Mouse (Mus musculus) spleen, adult 2 months (tissue): ENCODE measurements at regions not wholly inside any gene's neighbourhood (a gene's known extent, or its start where the extent isn't known, plus 50 kb on each side); places are given as distances from the start of the nearest gene placed in this dataset.

Source experiments
- DNase-seq, 2 experiments: peaks; one replicate each; pipeline versions ENCODE4 v3.0.0 to v3.0.0-alpha.2; 2012 to 2021; ENCODE audit warnings: low spot score in 2 of 2, low read depth in 1 of 2
- H3K27ac ChIP-seq: fragments of 200-500 bp; 2 replicates; pipeline ENCODE4 v1.5.1; 2012; ENCODE audit warnings: low read length, inconsistent platforms; ENCODE audit not compliant: insufficient read depth
- H3K27me3 ChIP-seq: fragments of 200-500 bp; 2 replicates; pipeline ENCODE4 v1.6.1; 2012; ENCODE audit warnings: mild to moderate bottlenecking, moderate library complexity, low read length, inconsistent platforms; ENCODE audit not compliant: control insufficient read depth, insufficient read depth
- H3K36me3 ChIP-seq: fragments of 200-500 bp; 2 replicates; pipeline ENCODE4 v1.6.1; 2012; ENCODE audit warnings: mild to moderate bottlenecking, low read length, inconsistent platforms; ENCODE audit not compliant: control insufficient read depth, insufficient read depth
- H3K4me1 ChIP-seq: fragments of 200-500 bp; 2 replicates; pipeline ENCODE4 v1.6.1; 2011; ENCODE audit warnings: inconsistent platforms; ENCODE audit not compliant: control insufficient read depth, insufficient read depth, insufficient read length
- H3K4me3 ChIP-seq: fragments of 200-500 bp; 2 replicates; pipeline ENCODE4 v1.5.1; 2011; ENCODE audit warnings: mild to moderate bottlenecking, inconsistent platforms; ENCODE audit not compliant: insufficient read depth, insufficient read length; ENCODE audit errors: extremely low read depth
- CTCF ChIP-seq: fragments of 200-500 bp; IDR thresholded peaks from 2 replicates; pipeline ENCODE4 v1.5.1; 2011; ENCODE audit warnings: mild to moderate bottlenecking, inconsistent platforms; ENCODE audit not compliant: insufficient read depth, insufficient read length, insufficient replicate concordance; ENCODE audit errors: extremely low read depth
- POLR2A ChIP-seq: fragments of 200-500 bp; IDR thresholded peaks from 2 replicates; pipeline ENCODE4 v1.6.1; 2011; ENCODE audit warnings: low read depth, low read length, inconsistent platforms
- WGBS: fragments of 180-500 bp; shearing (Covaris S2); methylation state at CpG from one replicate; pipeline ENCODE4 v1.1.7; 2018; 5-methylcytosine and 5-hydroxymethylcytosine counted together

DNA sequence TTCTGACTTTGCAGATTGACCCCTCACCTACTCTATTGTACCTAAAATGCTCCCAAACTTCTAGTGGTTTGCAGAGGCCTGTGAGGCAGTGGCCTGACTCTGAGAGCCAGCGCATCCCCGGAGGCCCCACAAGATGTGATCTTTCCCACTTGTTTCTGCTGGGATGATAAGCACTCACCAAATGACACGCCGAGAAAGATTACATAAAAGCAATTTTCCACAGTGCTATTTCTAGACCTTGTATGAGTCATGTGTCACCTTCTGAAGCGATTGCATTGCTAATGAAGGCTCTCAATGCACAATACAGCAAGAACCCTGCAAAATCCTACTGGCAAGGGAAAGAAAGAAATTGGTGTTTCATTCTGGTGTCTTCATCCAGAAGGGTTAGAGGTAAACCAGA lies 97.8 kb upstream of the Cd180 start:
- Histone ChIP-seq H3K27ac (no peak overlapping the region), H3K36me3 (no peaks in the 10 kb centered on the region), H3K4me1 (no peaks in the 10 kb centered on the region), H3K4me3 (no peak overlapping the region), H3K27me3 (no peaks in the 10 kb centered on the region)
- WGBS = 80% methylated on average over 5 of the region's 5 CpGs
- DNase-seq = no peak
- TF ChIP-seq CTCF (no peak), POLR2A (no peak)

DNA sequence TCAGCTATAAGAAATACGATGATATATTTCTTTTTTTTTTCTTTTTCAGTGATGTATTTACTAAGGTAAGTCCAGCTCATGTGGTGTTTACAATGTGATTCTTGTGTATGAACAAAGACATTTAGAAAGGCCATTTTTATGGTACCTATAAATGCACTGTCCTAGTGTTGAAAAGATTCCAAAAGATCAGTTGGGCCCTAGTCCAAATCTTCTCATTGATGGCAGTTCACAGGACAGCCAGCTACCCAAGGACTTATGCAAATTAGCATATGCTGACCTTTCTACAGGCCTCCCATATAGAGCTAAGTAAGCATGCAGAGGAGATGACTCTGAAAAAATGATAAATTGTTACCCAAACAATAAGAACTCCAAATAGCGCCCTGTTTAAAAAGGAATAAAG lies 97.3 kb upstream of the Cd180 start:
- WGBS = 93% methylated on average over 2 of the region's 2 CpGs
- H3K27me3 ChIP-seq = no peaks in the 10 kb centered on the region
- TF ChIP-seq CTCF = no peak
- H3K4me3 ChIP-seq = no peak overlapping the region
- DNase-seq = no peak
- no peaks in the 10 kb centered on the region for H3K36me3 ChIP-seq
- H3K4me1 ChIP-seq = no peaks in the 10 kb centered on the region
- H3K27ac ChIP-seq = no peak overlapping the region

DNA sequence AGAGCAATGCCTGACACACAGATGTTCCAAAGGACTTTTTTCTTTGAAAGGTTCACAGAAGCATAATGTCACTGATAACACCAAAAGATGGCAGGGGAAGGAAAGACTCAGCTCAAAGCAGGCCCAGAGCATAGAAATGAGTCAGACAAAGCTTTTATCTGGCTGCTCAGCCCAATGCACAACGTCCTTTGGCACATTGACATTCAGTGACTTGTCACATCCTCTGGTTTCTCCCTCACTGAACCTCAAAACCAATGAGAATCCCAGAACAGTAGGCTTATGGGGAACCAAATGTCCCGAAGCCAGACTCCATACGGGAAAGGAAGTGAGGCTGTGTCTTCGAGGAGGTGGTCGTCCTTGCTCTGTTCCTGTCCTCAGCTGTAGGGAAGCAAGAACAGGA lies 95.2 kb upstream of the Cd180 start:
- no peak for DNase-seq
- no peaks in the 10 kb centered on the region for H3K36me3 ChIP-seq
- H3K27ac ChIP-seq = no peak overlapping the region
- TF ChIP-seq CTCF (no peak), POLR2A (no peak)
- no peak overlapping the region for H3K4me3 ChIP-seq
- 82% methylated on average over 5 of the region's 5 CpGs for WGBS
- no peaks in the 10 kb centered on the region for H3K27me3 ChIP-seq
- H3K4me1 ChIP-seq = no peaks in the 10 kb centered on the region

DNA sequence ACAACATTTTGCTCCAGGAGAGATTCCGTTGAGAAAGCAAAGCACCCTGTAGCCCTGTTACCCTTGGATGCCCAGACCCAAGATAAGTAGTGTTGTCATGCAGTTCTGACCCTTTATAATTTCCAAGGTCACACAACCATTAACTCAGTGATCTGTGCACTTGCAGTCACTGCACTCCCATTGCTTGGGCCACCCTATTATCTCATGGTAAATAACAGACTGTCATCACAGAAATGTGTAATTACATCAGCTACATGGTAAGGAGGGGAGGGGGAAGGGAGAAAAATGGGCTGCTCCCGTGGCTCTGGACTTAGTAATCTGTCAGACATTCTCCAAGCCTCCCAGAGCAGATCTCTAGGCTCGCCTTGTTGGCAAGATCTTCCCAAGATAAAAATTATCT lies 93.8 kb upstream of the Cd180 start:
- DNase-seq = no peak
- Histone ChIP-seq H3K36me3 (no peaks in the 10 kb centered on the region), H3K4me1 (no peaks in the 10 kb centered on the region), H3K27ac (no peak overlapping the region), H3K27me3 (no peaks in the 10 kb centered on the region), H3K4me3 (no peak overlapping the region)
- 76% methylated on average over 3 of the region's 3 CpGs for WGBS
- no peak for TF ChIP-seq POLR2A
- no peak for TF ChIP-seq CTCF

DNA sequence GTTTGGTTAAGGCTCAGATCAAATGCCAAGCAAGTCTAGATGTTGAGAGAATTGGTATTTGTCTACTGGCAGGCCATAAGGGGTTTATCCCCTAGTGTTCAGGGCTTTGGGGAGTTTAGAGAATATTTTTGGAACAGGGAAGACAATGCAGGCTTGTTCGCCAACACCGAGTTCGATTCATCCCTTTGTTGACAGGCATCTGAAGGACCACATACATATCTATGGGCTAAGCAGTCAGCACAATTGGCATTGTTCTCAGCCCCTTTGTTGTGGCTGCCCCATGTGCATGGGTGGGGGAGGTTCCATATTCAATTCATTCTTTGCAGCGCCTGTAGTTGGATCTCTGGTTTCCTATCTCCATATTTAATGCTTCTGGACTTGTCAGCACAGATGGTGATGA lies 93.3 kb upstream of the Cd180 start:
- no peak overlapping the region for H3K4me3 ChIP-seq
- H3K27me3 ChIP-seq = no peaks in the 10 kb centered on the region
- H3K36me3 ChIP-seq = no peaks in the 10 kb centered on the region
- H3K4me1 ChIP-seq = no peaks in the 10 kb centered on the region
- no peak for DNase-seq
- TF ChIP-seq POLR2A = no peak
- TF ChIP-seq CTCF = no peak
- WGBS = 83% methylated on average over 4 of the region's 4 CpGs
- H3K27ac ChIP-seq = no peak overlapping the region

DNA sequence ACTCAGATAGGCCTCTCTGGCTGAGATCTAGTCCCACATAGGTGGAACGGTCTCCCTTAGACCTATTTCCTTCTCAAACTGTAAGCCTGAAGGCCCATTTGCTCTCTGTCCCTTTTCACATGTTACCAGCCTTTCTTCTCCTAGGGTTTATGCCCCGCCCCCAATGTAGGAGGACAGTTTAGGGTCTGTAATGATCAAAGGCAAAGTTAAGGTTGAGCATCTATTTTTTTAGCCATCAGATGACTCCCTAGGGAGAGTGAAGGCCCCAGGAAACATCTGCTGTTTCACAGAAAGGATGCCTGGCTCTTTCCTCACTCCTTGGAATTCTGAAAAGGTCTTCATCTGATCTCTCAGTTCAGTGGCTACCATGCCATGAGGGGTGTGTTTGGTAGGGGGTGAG lies 68.9 kb upstream of the Cd180 start:
- TF ChIP-seq POLR2A (no peak), CTCF (no peak)
- H3K27me3 ChIP-seq = no peaks in the 10 kb centered on the region
- DNase-seq = no peak
- no peaks in the 10 kb centered on the region for H3K36me3 ChIP-seq
- no peak overlapping the region for H3K27ac ChIP-seq
- WGBS = 93% methylated on average over 2 of the region's 2 CpGs
- no peak overlapping the region for H3K4me3 ChIP-seq
- H3K4me1 ChIP-seq = no peaks in the 10 kb centered on the region

DNA sequence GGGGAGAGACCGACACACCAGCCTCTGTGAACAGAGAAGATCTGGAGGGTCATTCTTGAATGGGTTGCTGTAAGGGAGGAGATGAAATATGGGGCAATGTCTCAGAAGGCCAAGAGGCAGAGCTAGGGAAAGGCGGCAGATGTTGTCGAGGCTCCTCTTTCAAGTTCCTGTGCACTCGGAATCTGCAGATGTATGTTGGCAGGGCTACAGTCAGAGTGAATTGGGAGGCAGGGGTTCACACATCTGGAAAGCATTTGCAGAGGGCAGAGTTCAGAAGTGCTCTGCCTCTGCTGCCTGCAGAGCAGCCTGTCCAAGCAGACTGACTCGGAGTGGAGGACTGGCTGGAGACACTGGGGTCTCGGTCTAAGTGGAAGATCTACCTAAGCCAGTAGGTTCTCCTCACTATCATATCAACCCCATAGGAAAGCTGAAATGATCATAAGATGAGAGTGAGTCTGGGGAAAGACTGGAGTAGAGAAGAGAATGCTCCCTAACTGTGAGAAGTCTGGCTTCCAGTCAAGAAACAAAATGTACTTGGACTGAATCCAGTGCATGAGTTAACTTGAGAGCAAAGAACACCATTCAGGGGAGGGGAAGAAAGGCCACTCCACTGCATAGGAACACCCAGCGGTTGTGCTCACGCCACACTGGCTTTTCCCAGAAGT lies 68.1 kb upstream of the Cd180 start:
- no peak for DNase-seq
- peak overlapping the region; percentile 10; the same call in 1 of the 2 replicates for H3K27ac ChIP-seq
- no peak overlapping the region for H3K4me3 ChIP-seq
- H3K27me3 ChIP-seq = no peaks in the 10 kb centered on the region
- TF ChIP-seq CTCF = no peak
- no peak for TF ChIP-seq POLR2A
- H3K4me1 ChIP-seq = no peaks in the 10 kb centered on the region
- no peaks in the 10 kb centered on the region for H3K36me3 ChIP-seq
- 90% methylated on average over 8 of the region's 8 CpGs for WGBS
